Mouse (Mus musculus) thymus, adult 2 months (tissue): ENCODE results near the gene Tmem213.

Experiments used
- CTCF ChIP-seq: fragments of 200-500 bp; IDR thresholded peaks from 2 replicates; pipeline ENCODE4 v1.5.1; 2012; ENCODE audit warnings: mild to moderate bottlenecking, control low read depth, low read length, moderate library complexity, borderline replicate concordance; ENCODE audit not compliant: control insufficient read depth, poor library complexity, insufficient read depth; ENCODE audit errors: extremely low read depth
- POLR2A ChIP-seq: fragments of 200-500 bp; IDR thresholded peaks from 2 replicates; pipeline ENCODE4 v1.6.1; 2012; ENCODE audit warnings: mild to moderate bottlenecking, low read length, control low read depth, moderate library complexity; ENCODE audit not compliant: control insufficient read depth, poor library complexity, insufficient read depth; ENCODE audit errors: extremely low read depth

GRCm38 (mm10) chr6:38144161-38144998 is 35.3 kb downstream of the Tmem213 start:
- no peak for TF ChIP-seq POLR2A
- TF ChIP-seq CTCF = no peak
